Mouse (Mus musculus) brain, embryonic 14.5 days (tissue): ENCODE measurements around the gene Efcab5.

ENCODE experiments used
- CTCF ChIP-seq: fragments of 200-500 bp; IDR thresholded peaks from 2 replicates; pipeline ENCODE4 v1.5.1; 2012; ENCODE audit warnings: inconsistent platforms, mild to moderate bottlenecking, moderate library complexity, borderline replicate concordance; ENCODE audit not compliant: insufficient read depth, insufficient read length; ENCODE audit errors: extremely low read depth
- POLR2A ChIP-seq: fragments of 200-500 bp; IDR thresholded peaks from 2 replicates; pipeline ENCODE4 v1.6.1; 2012; ENCODE audit warnings: mild to moderate bottlenecking, inconsistent platforms, borderline replicate concordance; ENCODE audit not compliant: poor library complexity, insufficient read depth, insufficient read length, severe bottlenecking; ENCODE audit errors: extremely low read depth

- no peak for TF ChIP-seq CTCF
- peak; percentile 92 for TF ChIP-seq POLR2A
Measured at GRCm38 (mm10) chr11:77215951-77216760, 27.4 kb upstream of the Efcab5 start, which contains the start of gene Ssh2.
